Mouse (Mus musculus) embryonic fibroblast, embryonic 13.5 days (primary cell): ENCODE data around the gene Mfsd6.

Experiments
- CTCF ChIP-seq: IDR thresholded peaks from 2 replicates; pipeline ENCODE4 v1.5.1; 2011; ENCODE audit warnings: mild to moderate bottlenecking, control low read depth, low read length, moderate library complexity, borderline replicate concordance; ENCODE audit not compliant: insufficient read depth
- POLR2A ChIP-seq: IDR thresholded peaks from 2 replicates; pipeline ENCODE4 v1.6.1; 2011; ENCODE audit warnings: low read depth, mild to moderate bottlenecking, control low read depth, low read length, moderate library complexity

GRCm38 (mm10) chr1:52758174-52758573 lies 30.9 kb upstream of the Mfsd6 start:
- TF ChIP-seq POLR2A (no peak), CTCF (no peak)
